Mouse (Mus musculus) bone marrow macrophage, adult 2 months (primary cell): ENCODE data around the gene Metap1. TPM values are rescaled to one million over a fixed set of nuclear protein-coding genes. Genes with fewer than 3 reads are reported as not detected.

Experiments used
- H3K27ac ChIP-seq: 2 replicates; pipeline ENCODE4 v1.5.1; 2012; ENCODE audit warnings: low read depth, low read length; ENCODE audit not compliant: insufficient read depth
- H3K4me1 ChIP-seq: 2 replicates; pipeline ENCODE4 v1.6.1; 2012; ENCODE audit warnings: low read length; ENCODE audit not compliant: control insufficient read depth, insufficient read depth
- H3K4me3 ChIP-seq: 2 replicates; pipeline ENCODE4 v1.5.1; 2012; ENCODE audit warnings: mild to moderate bottlenecking, low read length, moderate library complexity; ENCODE audit not compliant: insufficient read depth
- CTCF ChIP-seq: IDR thresholded peaks from 2 replicates; pipeline ENCODE4 v1.5.1; 2012; ENCODE audit warnings: low read depth, mild to moderate bottlenecking, low read length, moderate library complexity
- POLR2A ChIP-seq: IDR thresholded peaks from 2 replicates; pipeline ENCODE4 v1.6.1; 2012; ENCODE audit warnings: mild to moderate bottlenecking, low read depth, low read length, borderline replicate concordance
- polyA plus RNA-seq: library from polyadenylated mRNA; stranded (reverse); fragments of >200 nt; gene quantifications from 2 replicates; pipeline ENCODE4 v1.2.4, GENCODE M21; 2012; ENCODE audit not compliant: missing spikeins, insufficient read depth, insufficient read length

The Metap1 gene
- polyA plus RNA-seq, 1 experiment = 33.7 TPM

DNA sequence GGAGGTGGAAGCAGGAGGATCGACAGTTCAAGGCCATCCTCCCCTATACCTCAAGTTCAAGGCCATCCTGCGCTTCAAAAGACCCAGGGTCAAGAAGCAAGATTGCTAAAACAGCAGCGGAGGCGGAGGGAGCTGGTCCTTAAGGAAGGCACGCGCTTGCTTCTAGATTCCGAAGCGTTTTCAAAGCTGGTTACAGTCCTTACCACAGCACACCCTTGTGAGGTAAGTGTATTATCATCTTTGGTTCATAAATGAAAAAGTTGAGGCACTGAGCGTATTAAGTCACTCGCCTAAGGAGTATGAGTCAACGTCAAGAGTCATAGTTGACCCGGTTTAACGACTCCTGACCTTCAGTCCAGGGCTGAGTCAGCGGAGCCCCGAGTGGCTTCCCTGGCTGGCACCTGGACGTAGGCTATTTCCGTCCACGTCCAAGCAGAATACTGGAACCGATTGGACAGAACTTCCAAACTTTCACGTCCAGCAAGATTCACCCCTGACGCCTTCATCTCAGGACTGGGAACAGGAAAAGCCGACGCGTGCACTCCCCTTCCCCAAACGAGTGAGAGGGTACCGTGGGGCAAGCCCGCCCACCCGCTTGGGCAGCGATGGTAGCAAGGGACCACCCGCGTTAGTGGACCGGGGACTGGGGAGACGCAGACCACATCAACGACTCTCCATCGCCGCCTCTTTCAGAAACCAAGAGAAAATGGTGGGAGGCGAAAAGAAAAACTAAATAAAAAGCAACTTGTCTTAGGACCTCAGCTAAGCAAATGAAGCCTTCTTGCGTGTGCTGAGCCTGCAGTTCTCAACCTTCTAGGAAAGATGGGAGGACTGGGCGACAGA, 37.0 kb upstream of the Metap1 start, which contains the start of gene Eif4e:
Eif4e (plus strand) TSS at position 107 of the 843 bp plus-strand sequence.
- H3K27ac ChIP-seq = peak within 1 kb of the TSS; percentile 93
- TF ChIP-seq POLR2A (no peak), CTCF (no peak)

DNA sequence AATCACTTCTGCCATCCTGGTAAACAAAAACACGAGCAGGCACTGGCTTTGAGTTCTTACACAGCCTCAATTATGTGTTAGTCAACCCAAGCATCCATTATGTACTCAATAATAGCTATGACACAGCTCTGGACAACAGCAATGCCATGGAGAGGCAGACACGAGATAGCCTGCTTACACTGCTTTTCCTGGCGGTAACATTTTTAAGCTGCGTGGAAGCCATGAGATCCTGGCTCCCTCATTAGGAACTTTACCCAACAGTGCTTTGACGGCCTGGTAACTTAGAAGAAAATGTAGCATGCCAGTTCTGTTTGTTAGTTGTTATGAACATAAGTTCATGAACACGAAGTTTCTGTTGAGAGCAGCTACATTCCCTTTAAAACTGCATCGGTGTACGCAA, 36.2 kb upstream of the Metap1 start:
- no peak overlapping the region for H3K4me3 ChIP-seq
- no peak for TF ChIP-seq POLR2A
- no peak for TF ChIP-seq CTCF
- peak overlapping the region; percentile 93 for H3K27ac ChIP-seq
- peaks cover 37% of the 10 kb centered on the region for H3K4me1 ChIP-seq

More for the DNA sequence above, 37.0 kb upstream of the Metap1 start, which contains the start of gene Eif4e:
- Histone ChIP-seq H3K4me1 (peaks cover 35% of the 10 kb centered on the region), H3K4me3 (peak within 1 kb of the TSS; percentile 68)

DNA sequence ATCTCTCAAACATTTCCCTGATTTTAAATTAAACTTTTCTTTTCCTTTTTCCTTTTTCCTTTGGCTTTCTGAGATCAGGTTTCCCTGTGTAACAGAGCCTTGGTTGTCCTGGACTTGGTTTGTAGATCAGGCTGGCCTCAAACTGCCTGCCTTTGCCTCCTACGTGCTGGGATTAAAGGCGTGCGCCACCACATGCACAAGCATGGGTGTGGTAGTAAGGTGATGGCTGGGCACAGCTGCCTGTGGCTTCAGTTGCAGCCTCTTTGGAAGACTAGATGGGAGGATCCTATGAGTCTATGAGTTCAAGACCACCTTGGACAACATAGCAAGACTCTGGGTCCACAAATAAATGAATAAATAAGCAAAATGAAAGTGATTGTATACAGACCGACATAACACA, 34.6 kb upstream of the Metap1 start:
- H3K27ac ChIP-seq = no peak overlapping the region
- TF ChIP-seq POLR2A (no peak), CTCF (no peak)
- H3K4me1 ChIP-seq = peaks cover 40% of the 10 kb centered on the region
- H3K4me3 ChIP-seq = no peak overlapping the region

DNA sequence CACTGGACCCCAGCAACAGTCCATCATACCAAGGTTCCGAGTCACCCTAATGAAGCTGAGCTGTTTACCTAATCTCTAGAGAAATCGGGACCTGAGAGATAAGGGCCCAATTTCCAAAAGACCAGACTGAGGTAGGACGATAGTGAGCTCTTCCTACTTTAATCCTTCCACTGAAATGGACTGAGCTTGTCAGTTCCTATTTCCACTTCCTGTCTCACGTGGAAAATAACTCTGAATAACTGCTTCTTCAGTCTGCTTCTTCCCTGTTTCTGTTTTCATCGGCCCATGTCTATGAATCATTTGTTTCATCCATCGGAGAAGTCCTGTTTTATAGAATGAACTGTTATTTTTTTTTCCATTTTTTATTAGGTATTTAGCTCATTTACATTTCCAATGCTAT, 29.9 kb upstream of the Metap1 start:
- peak overlapping the region; percentile 72 for H3K27ac ChIP-seq
- H3K4me1 ChIP-seq = peaks cover 35% of the 10 kb centered on the region
- no peak for TF ChIP-seq POLR2A
- no peak for TF ChIP-seq CTCF
- no peak overlapping the region for H3K4me3 ChIP-seq

DNA sequence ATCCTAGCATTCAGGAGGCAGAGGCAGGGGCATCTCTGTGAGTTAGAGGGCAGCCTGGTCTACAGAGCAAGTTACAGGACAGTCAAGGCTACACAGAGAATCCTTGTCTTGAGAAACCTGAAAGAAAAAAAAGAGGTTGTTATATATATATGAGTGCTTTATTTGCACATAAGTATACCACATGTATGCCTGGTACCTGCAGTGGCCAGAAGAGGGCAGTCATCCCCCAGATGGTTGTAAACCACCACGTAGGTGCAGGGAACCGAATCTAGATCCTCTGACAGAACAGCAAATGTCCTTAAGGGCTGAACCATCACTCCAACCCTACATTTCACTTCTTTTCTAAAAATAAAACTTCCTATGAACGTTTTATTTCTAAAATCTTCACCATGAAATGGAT, 28.6 kb upstream of the Metap1 start:
- TF ChIP-seq CTCF = no peak
- no peak for TF ChIP-seq POLR2A

DNA sequence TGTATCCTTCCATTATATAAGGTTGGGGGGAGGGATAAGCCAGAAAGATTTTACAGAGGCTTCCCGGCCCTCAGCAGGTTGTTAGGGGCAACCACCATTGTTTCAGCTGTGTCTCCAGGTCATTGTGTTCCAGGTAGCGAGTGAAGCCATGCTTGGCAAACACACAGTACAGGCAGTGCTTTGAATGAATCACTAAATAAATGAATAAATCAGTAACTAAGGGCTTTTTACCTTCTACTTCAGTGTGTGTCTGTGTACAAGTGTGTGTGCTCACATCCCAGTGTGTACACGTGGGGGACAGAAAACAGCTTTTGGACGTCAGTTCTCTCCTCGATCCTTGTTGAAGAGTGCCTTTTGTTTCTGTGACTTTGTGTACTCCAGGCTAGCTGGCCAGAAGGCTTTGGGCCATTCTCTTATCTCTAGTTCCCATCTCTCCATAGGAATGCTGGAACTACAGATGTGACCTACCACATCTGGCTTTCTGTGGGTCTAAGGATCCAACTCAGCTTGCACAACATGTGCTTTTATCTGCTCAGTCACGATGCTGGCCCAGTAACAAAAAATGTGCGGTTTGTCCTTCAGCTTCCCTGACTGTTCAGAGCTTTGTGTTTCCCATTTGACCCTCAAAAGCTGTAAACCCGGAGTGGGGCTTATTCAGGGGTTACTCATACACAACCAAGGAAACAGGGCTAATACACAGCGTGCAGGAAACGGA, 26.5 kb upstream of the Metap1 start:
- TF ChIP-seq POLR2A = no peak
- no peak for TF ChIP-seq CTCF
- Histone ChIP-seq H3K4me1 (peaks cover 30% of the 10 kb centered on the region), H3K4me3 (no peak overlapping the region), H3K27ac (no peak overlapping the region)

More for the DNA sequence above, 28.6 kb upstream of the Metap1 start:
- no peak overlapping the region for H3K4me3 ChIP-seq
- H3K27ac ChIP-seq = no peak overlapping the region
- peaks cover 42% of the 10 kb centered on the region for H3K4me1 ChIP-seq

DNA sequence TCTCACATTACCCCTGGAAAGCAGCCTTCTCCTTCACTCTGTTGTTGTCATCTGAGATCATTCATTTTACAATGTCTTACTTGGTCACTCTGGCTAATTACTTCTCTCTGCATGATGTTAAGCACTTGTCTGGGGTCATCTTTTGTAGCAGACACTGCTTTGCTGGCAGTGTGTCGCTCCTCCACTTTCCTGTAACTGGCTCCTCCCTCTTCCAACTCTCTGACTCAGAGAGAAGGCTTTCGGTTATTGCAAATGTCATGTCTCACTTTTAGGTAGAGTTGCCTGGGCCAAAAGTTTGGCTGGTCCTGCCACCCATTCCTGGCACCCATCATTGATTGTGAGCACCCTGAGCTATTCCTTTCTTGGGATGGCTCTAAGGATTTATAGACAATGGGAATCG, 25.4 kb upstream of the Metap1 start:
- Histone ChIP-seq H3K4me1 (peaks cover 21% of the 10 kb centered on the region), H3K4me3 (no peak overlapping the region), H3K27ac (no peak overlapping the region)
- TF ChIP-seq CTCF (no peak), POLR2A (no peak)

DNA sequence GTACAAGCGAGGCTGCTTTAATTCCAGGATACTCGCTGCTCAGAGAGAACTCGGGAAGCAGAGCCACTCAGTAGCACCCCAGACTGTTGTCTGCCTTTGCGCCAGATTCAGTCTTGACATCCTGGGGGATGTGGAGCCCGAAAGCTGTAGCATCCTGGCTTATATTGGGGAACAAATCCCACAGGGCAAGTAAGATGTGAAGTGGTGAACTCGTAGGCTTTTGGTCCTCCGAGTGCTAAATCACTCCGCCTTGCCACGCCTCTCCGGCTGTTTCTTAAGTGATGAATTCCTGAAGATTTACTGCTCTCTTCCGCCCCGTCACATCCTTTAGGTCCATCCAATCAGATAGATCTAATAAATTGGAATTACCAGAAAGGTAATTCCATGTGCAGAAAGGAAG, 23.9 kb upstream of the Metap1 start:
- Histone ChIP-seq H3K4me3 (no peak overlapping the region), H3K27ac (no peak overlapping the region), H3K4me1 (peaks cover 12% of the 10 kb centered on the region)
- TF ChIP-seq POLR2A (no peak), CTCF (no peak)

DNA sequence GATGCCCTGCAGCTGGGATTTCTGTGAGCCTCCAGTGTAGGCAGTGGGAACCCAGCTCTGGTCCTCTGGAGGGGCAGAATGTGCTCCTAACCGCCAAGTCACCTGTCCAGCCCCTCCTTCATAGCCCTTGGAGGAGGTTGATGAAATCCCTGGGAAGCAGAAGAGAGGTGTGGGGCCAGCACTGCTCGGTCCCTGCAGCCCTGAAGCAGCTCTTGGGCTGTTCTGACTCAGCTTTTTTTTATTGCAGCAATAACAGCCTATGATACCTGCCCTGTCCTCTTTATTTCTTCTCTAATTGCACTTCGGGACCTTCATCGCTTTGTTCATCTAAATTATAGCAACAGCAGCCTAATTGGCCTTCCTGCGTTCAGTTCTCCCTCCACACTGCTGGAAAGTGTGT, 21.2 kb upstream of the Metap1 start:
- no peak overlapping the region for H3K27ac ChIP-seq
- peaks cover 12% of the 10 kb centered on the region for H3K4me1 ChIP-seq
- H3K4me3 ChIP-seq = no peak overlapping the region
- TF ChIP-seq CTCF = no peak
- TF ChIP-seq POLR2A = no peak

DNA sequence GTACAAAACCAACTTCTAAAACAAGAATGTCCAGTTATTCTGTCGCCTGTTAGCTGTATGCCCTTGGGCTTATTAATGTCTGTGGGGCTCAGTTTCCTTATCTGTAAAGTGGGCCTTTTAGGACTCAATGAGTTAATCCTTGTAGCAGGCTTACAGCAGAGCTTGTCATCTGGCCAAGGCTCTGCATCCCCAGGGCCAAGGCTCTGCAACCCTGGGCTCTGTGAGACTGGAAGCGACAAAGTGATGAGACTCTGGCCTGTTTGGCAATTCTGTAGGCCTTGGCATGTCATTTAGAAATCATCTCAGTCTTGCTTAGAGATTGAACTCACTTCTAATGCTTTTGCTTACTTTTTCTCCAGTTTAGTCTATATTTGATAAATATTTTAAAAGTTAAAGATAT, 20.3 kb upstream of the Metap1 start:
- H3K27ac ChIP-seq = no peak overlapping the region
- no peak for TF ChIP-seq POLR2A
- no peak for TF ChIP-seq CTCF

More for the DNA sequence above, 20.3 kb upstream of the Metap1 start:
- Histone ChIP-seq H3K4me1 (peaks cover 12% of the 10 kb centered on the region), H3K4me3 (no peak overlapping the region)
